Mouse (Mus musculus) hindbrain, embryonic 11.5 days (tissue): Measurements from ENCODE around the gene Olfr1145. TPM values are rescaled to one million over a fixed set of nuclear protein-coding genes. Genes with fewer than 3 reads are reported as not detected.

Experiments
- ATAC-seq: fragments of 200-750 bp; cut with Nextera tagmentation; 2 replicates; pipeline ENCODE4 v1.8.0; 2017; ENCODE audit warnings: mild to moderate bottlenecking, moderate TSS enrichment, moderate library complexity; ENCODE audit not compliant: low FRiP score
- DNase-seq: peaks from one replicate; pipeline ENCODE4 v3.0.0-alpha.2; 2015; ENCODE audit warnings: low spot score
- H3K27ac ChIP-seq: fragments of 300-500 bp; sonication (generic); 2 replicates; pipeline ENCODE4 v1.5.1; 2014; ENCODE audit warnings: mild to moderate bottlenecking, low read depth, low read length
- H3K27me3 ChIP-seq: fragments of 300-500 bp; sonication (generic); 2 replicates; pipeline ENCODE4 v1.6.1; 2014; ENCODE audit warnings: mild to moderate bottlenecking, low read length, moderate library complexity, mixed read lengths; ENCODE audit not compliant: control insufficient read depth, insufficient read depth
- H3K36me3 ChIP-seq: fragments of 300-500 bp; sonication (generic); 2 replicates; pipeline ENCODE4 v1.6.1; 2014; ENCODE audit warnings: mild to moderate bottlenecking, low read length, moderate library complexity, mixed read lengths; ENCODE audit not compliant: control insufficient read depth, insufficient read depth
- H3K4me1 ChIP-seq: fragments of 300-500 bp; sonication (generic); replicated peaks from 2 replicates; pipeline ENCODE4 v1.6.1; 2014; ENCODE audit warnings: low read length, mixed read lengths; ENCODE audit not compliant: control insufficient read depth, insufficient read depth
- H3K4me2 ChIP-seq: fragments of 300-500 bp; sonication (generic); replicated peaks from 2 replicates; pipeline ENCODE4 v1.6.1; 2014; ENCODE audit warnings: mild to moderate bottlenecking, low read depth, low read length
- H3K4me3 ChIP-seq: fragments of 300-500 bp; sonication (generic); 2 replicates; pipeline ENCODE4 v1.5.1; 2014; ENCODE audit warnings: low read depth, low read length
- H3K9ac ChIP-seq: fragments of 300-500 bp; sonication (generic); 2 replicates; pipeline ENCODE4 v1.6.1; 2014; ENCODE audit warnings: low read depth, low read length
- H3K9me3 ChIP-seq: fragments of 300-500 bp; sonication (generic); 2 replicates; pipeline ENCODE4 v1.6.1; 2016; ENCODE audit warnings: low read length; ENCODE audit not compliant: control insufficient read depth
- WGBS: fragments of 180-500 bp; shearing (Covaris S2); extraction: QIAGEN DNeasy Blood & Tissue Kit; methylation state at CpG from one replicate; pipeline ENCODE4 v1.1.7; 2014; 5-methylcytosine and 5-hydroxymethylcytosine counted together
- polyA plus RNA-seq: library from polyadenylated mRNA; unstranded; fragments of >200 nt; fragmentation: Nextera tagmentation; extraction: Ambion mirVana; gene quantifications from 2 replicates; pipeline ENCODE4 v1.2.1, GENCODE M21; 2014

The Olfr1145 gene
- not detected in 2 replicates for polyA plus RNA-seq

- H3K36me3 ChIP-seq, result no peaks in the 10 kb centered on the region
- H3K27ac ChIP-seq, result no peak within 1 kb of the TSS
- no peaks in the 10 kb centered on the region for H3K4me1 ChIP-seq
- H3K9me3 ChIP-seq, result no peaks in the 10 kb centered on the region
- H3K4me3 ChIP-seq, result no peak within 1 kb of the TSS
- no peak within 1 kb of the TSS for H3K4me2 ChIP-seq
- 91% methylated on average over 1 of the region's 1 CpGs for WGBS
- DNase-seq (no peak), ATAC-seq (no peak)
- H3K27me3 ChIP-seq, result no peaks in the 10 kb centered on the region
- H3K9ac ChIP-seq, result no peak within 1 kb of the TSS
These were observed at the start of gene Olfr1145 for GRCm38 (mm10) chr2:87809522-87809921. Olfr1145 (plus strand) TSS chr2:87809822.

- Histone ChIP-seq H3K9me3 (no peaks in the 10 kb centered on the region), H3K27me3 (no peaks in the 10 kb centered on the region), H3K4me2 (no peak overlapping the region), H3K4me3 (no peak overlapping the region), H3K27ac (no peak overlapping the region), H3K9ac (no peak overlapping the region), H3K36me3 (no peaks in the 10 kb centered on the region), H3K4me1 (no peaks in the 10 kb centered on the region)
- no peak for ATAC-seq
- no peak for DNase-seq
- 57% methylated on average over 1 of the region's 1 CpGs for WGBS
These were observed 33.5 kb upstream of the Olfr1145 start for GRCm38 (mm10) chr2:87776143-87776542.

GRCm38 (mm10) chr2:87779183-87779582 is 30.4 kb upstream of the Olfr1145 start, which contains the start of gene Olfr152:
Olfr152 (plus strand) TSS chr2:87779483.
- H3K4me1 ChIP-seq, result no peaks in the 10 kb centered on the region
- H3K9me3 ChIP-seq, result no peaks in the 10 kb centered on the region
- no peaks in the 10 kb centered on the region for H3K27me3 ChIP-seq
- no peak within 1 kb of the TSS for H3K9ac ChIP-seq
- no peak within 1 kb of the TSS for H3K4me3 ChIP-seq
- no peak within 1 kb of the TSS for H3K27ac ChIP-seq
- H3K36me3 ChIP-seq, result no peaks in the 10 kb centered on the region
- ATAC-seq (no peak), DNase-seq (no peak)
- no peak within 1 kb of the TSS for H3K4me2 ChIP-seq
- WGBS, result 81% methylated on average over 4 of the region's 4 CpGs

GRCm38 (mm10) chr2:87800292-87800691 is 9.3 kb upstream of the Olfr1145 start, which contains the start of gene Olfr1143:
Olfr1143 (plus strand) TSS chr2:87800592.
- no peak within 1 kb of the TSS for H3K4me3 ChIP-seq
- no peak within 1 kb of the TSS for H3K4me2 ChIP-seq
- no peak for ATAC-seq
- H3K36me3 ChIP-seq, result no peaks in the 10 kb centered on the region
- H3K9me3 ChIP-seq, result no peaks in the 10 kb centered on the region
- no peak within 1 kb of the TSS for H3K27ac ChIP-seq
- no peak for DNase-seq
- H3K9ac ChIP-seq, result no peak within 1 kb of the TSS
- H3K27me3 ChIP-seq, result no peaks in the 10 kb centered on the region
- no peaks in the 10 kb centered on the region for H3K4me1 ChIP-seq

GRCm38 (mm10) chr2:87830233-87830632 is 20.6 kb downstream of the Olfr1145 start, which contains the start of gene Olfr1148:
Olfr1148 (plus strand) TSS chr2:87830533.
- Histone ChIP-seq H3K9me3 (no peaks in the 10 kb centered on the region), H3K27ac (no peak within 1 kb of the TSS), H3K4me3 (no peak within 1 kb of the TSS), H3K4me1 (no peaks in the 10 kb centered on the region), H3K4me2 (no peak within 1 kb of the TSS), H3K36me3 (no peaks in the 10 kb centered on the region), H3K27me3 (no peaks in the 10 kb centered on the region), H3K9ac (no peak within 1 kb of the TSS)
- DNase-seq, result no peak
- 91% methylated on average over 1 of the region's 1 CpGs for WGBS
- no peak for ATAC-seq

- no peak within 1 kb of the TSS for H3K27ac ChIP-seq
- no peak within 1 kb of the TSS for H3K9ac ChIP-seq
- WGBS, result 78% methylated on average over 1 of the region's 1 CpGs
- H3K9me3 ChIP-seq, result no peaks in the 10 kb centered on the region
- H3K36me3 ChIP-seq, result no peaks in the 10 kb centered on the region
- no peak for ATAC-seq
- H3K4me2 ChIP-seq, result no peak within 1 kb of the TSS
- no peak within 1 kb of the TSS for H3K4me3 ChIP-seq
- DNase-seq, result no peak
- no peaks in the 10 kb centered on the region for H3K27me3 ChIP-seq
- no peaks in the 10 kb centered on the region for H3K4me1 ChIP-seq
These were observed 34.1 kb downstream of the Olfr1145 start, which contains the start of gene Olfr1150-ps1 for GRCm38 (mm10) chr2:87843693-87844092. Olfr1150-ps1 (plus strand) TSS chr2:87843993.

GRCm38 (mm10) chr2:87855562-87855961 is 45.9 kb downstream of the Olfr1145 start, which contains the start of gene Olfr1151:
Olfr1151 (plus strand) TSS chr2:87855862.
- Histone ChIP-seq H3K9ac (no peak within 1 kb of the TSS), H3K27ac (no peak within 1 kb of the TSS)
- ATAC-seq, result no peak

More at GRCm38 (mm10) chr2:87855562-87855961, 45.9 kb downstream of the Olfr1145 start, which contains the start of gene Olfr1151:
- no peak within 1 kb of the TSS for H3K4me3 ChIP-seq
- DNase-seq, result no peak
- no peaks in the 10 kb centered on the region for H3K9me3 ChIP-seq
- WGBS, result 97% methylated on average over 1 of the region's 1 CpGs
- H3K36me3 ChIP-seq, result no peaks in the 10 kb centered on the region
- no peaks in the 10 kb centered on the region for H3K27me3 ChIP-seq
- H3K4me1 ChIP-seq, result no peaks in the 10 kb centered on the region
- H3K4me2 ChIP-seq, result no peak within 1 kb of the TSS

Other genes with a start within 250 kb of the Olfr1145 start
- not detected in 2 replicates for gene Olfr1129, start 235.9 kb upstream of the Olfr1145 start, polyA plus RNA-seq
- gene Olfr1130, start 203.6 kb upstream of the Olfr1145 start, polyA plus RNA-seq, result not detected in 2 replicates
- gene Olfr1131, start 182.7 kb upstream of the Olfr1145 start, polyA plus RNA-seq, result not detected in 2 replicates
- not detected in 2 replicates for gene Olfr1132, start 172.3 kb upstream of the Olfr1145 start, polyA plus RNA-seq
- gene Olfr1133, start 162.4 kb upstream of the Olfr1145 start, polyA plus RNA-seq, result not detected in 2 replicates
- gene Olfr1134, start 151.4 kb upstream of the Olfr1145 start, polyA plus RNA-seq, result not detected in 2 replicates
- not detected in 2 replicates for gene Olfr1135, start 136.2 kb upstream of the Olfr1145 start, polyA plus RNA-seq
- not detected in 2 replicates for gene Olfr1136, start 115.9 kb upstream of the Olfr1145 start, polyA plus RNA-seq
- not detected in 2 replicates for gene Olfr1137, start 96.6 kb upstream of the Olfr1145 start, polyA plus RNA-seq
- gene Olfr1138, start 69.8 kb upstream of the Olfr1145 start, polyA plus RNA-seq, result not detected in 2 replicates
- not detected in 2 replicates for gene Olfr1140, start 66.1 kb upstream of the Olfr1145 start, polyA plus RNA-seq
- gene Olfr1141, start 55.8 kb upstream of the Olfr1145 start, polyA plus RNA-seq, result not detected in 2 replicates
- not detected in 2 replicates for gene Olfr152, start 30.3 kb upstream of the Olfr1145 start, polyA plus RNA-seq
- not detected in 2 replicates for gene Olfr1143, start 9.2 kb upstream of the Olfr1145 start, polyA plus RNA-seq
- gene Olfr1148, start 20.7 kb downstream of the Olfr1145 start, polyA plus RNA-seq, result not detected in 2 replicates
- not detected in 2 replicates for gene Olfr1150-ps1, start 34.2 kb downstream of the Olfr1145 start, polyA plus RNA-seq
- not detected in 2 replicates for gene Olfr1151, start 46.0 kb downstream of the Olfr1145 start, polyA plus RNA-seq
- 0.03 TPM in 2 replicates for gene Olfr1152, start 56.7 kb downstream of the Olfr1145 start, polyA plus RNA-seq
- not detected in 2 replicates for gene Olfr1153, start 85.1 kb downstream of the Olfr1145 start, polyA plus RNA-seq
- gene Olfr1154, start 95.3 kb downstream of the Olfr1145 start, polyA plus RNA-seq, result not detected in 2 replicates
- gene Olfr1155, start 135.3 kb downstream of the Olfr1145 start, polyA plus RNA-seq, result not detected in 2 replicates
- not detected in 2 replicates for gene Olfr1156, start 143.3 kb downstream of the Olfr1145 start, polyA plus RNA-seq
- gene Olfr1157, start 158.5 kb downstream of the Olfr1145 start, polyA plus RNA-seq, result not detected in 2 replicates
- gene Olfr74, start 164.8 kb downstream of the Olfr1145 start, polyA plus RNA-seq, result not detected in 2 replicates
- not detected in 2 replicates for gene Olfr1158, start 180.3 kb downstream of the Olfr1145 start, polyA plus RNA-seq
- not detected in 2 replicates for gene Olfr1160, start 198.4 kb downstream of the Olfr1145 start, polyA plus RNA-seq
- gene Olfr1161, start 213.0 kb downstream of the Olfr1145 start, polyA plus RNA-seq, result not detected in 2 replicates
- gene Olfr73, start 227.9 kb downstream of the Olfr1145 start, polyA plus RNA-seq, result not detected in 2 replicates
- not detected in 2 replicates for gene Olfr1162, start 241.3 kb downstream of the Olfr1145 start, polyA plus RNA-seq